Mouse (Mus musculus) urinary bladder, adult 18-20 months (tissue): ENCODE measurements at regions not wholly inside any gene's neighbourhood (a gene's known extent, or its start where the extent isn't known, plus 50 kb on each side); places are given as distances from the start of the nearest gene placed in this dataset.
A peak's percentile ranks its signal among the peaks of the same experiment; 100 is the strongest.
"Not testable (repeated sequence)": the region's sequence is repeated elsewhere in the genome, so short reads cannot be mapped to it uniquely, and the experiment has no call there.

ENCODE experiments used
- DNase-seq, 2 experiments: peaks; one replicate each; pipeline ENCODE4 v3.0.0; 2022; ENCODE audit warnings: low spot score in 2 of 2, mixed read lengths in 2 of 2

GRCm38 (mm10) chr2:116444163-116444562 is 378.5 kb upstream of the Meis2 start:
- no peak for DNase-seq

- DNase-seq: no peak
These were observed 374.6 kb upstream of the Meis2 start for GRCm38 (mm10) chr2:116440252-116440651.

GRCm38 (mm10) chr2:116433481-116433880 is 367.8 kb upstream of the Meis2 start:
- DNase-seq: no peak

GRCm38 (mm10) chr2:116424131-116424530 is 358.5 kb upstream of the Meis2 start:
- no peak for DNase-seq

GRCm38 (mm10) chr2:116417428-116418195 is 352.0 kb upstream of the Meis2 start:
- no peak for DNase-seq

- DNase-seq: no peak
These were observed 350.1 kb upstream of the Meis2 start for GRCm38 (mm10) chr2:116415742-116416141.

GRCm38 (mm10) chr2:116402113-116402512 is 336.5 kb upstream of the Meis2 start:
- no peak for DNase-seq

GRCm38 (mm10) chr2:116399966-116400365 is 334.3 kb upstream of the Meis2 start:
- no peak for DNase-seq

GRCm38 (mm10) chr2:116368811-116369210 is 303.2 kb upstream of the Meis2 start:
- DNase-seq: no peak

GRCm38 (mm10) chr2:116364136-116364535 is 298.5 kb upstream of the Meis2 start:
- DNase-seq: no peak

- no peak for DNase-seq
These were observed 292.5 kb upstream of the Meis2 start for GRCm38 (mm10) chr2:116358145-116358544.

GRCm38 (mm10) chr2:116348530-116348914 is 282.9 kb upstream of the Meis2 start:
- DNase-seq: no peak

GRCm38 (mm10) chr2:116347827-116348529 is 282.3 kb upstream of the Meis2 start:
- DNase-seq: no peak

- no peak for DNase-seq
These were observed 266.2 kb upstream of the Meis2 start for GRCm38 (mm10) chr2:116331801-116332200.

- no peak for DNase-seq
These were observed 256.6 kb upstream of the Meis2 start for GRCm38 (mm10) chr2:116322039-116322770.

GRCm38 (mm10) chr2:116299551-116299950 is 233.9 kb upstream of the Meis2 start:
- DNase-seq: no peak

- no peak for DNase-seq
These were observed 224.2 kb upstream of the Meis2 start for GRCm38 (mm10) chr2:116289886-116290285.

GRCm38 (mm10) chr2:116243191-116243590 is 177.6 kb upstream of the Meis2 start:
- DNase-seq: not testable (repeated sequence)

- no peak for DNase-seq
These were observed 171.1 kb upstream of the Meis2 start for GRCm38 (mm10) chr2:116236731-116237130.

GRCm38 (mm10) chr2:116232793-116233192 is 167.2 kb upstream of the Meis2 start:
- no peak for DNase-seq

- DNase-seq: peak in 1 of 2 experiments; percentile 6
These were observed 150.8 kb upstream of the Meis2 start for GRCm38 (mm10) chr2:116216418-116216817.
